Mouse (Mus musculus) NIH3T3 (cell line): Measurements from ENCODE around the gene Ranbp1.
"Not testable (repeated sequence)": the region's sequence is repeated elsewhere in the genome, so short reads cannot be mapped to it uniquely, and the experiment has no call there.

Source experiments
- DNase-seq: peaks from one replicate; pipeline ENCODE4 v3.0.0-alpha.2; 2012; ENCODE audit warnings: low read depth

Gene Ranbp1

GRCm38 (mm10) chr16:18248433-18249363 is at the start of gene Ranbp1, which contains the start of gene Trmt2a:
Gene Ranbp1 (minus strand): TSS chr16:18248732.
Gene Trmt2a (plus strand): TSS chr16:18248679.
- peak; percentile 100 for DNase-seq

DNA sequence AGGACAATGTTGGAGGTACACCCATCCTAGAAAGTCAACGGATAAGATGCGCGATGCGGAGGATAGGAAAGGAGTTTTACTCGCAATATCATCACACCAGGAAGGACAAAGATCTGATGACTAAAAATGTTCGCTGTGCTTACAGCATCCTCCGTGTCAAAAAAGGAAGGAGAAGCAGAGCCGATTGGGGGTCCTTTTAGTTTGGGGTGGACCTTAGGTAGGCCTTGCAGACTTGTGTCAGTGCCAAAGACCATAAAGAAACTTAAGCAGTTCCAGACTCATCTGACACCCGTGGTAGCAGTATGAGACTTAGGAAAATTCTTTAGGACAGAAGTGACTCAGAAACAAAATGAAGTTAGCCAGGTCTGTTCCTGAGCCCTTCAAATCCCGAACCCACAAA is 41.1 kb upstream of the Ranbp1 start:
- not testable (repeated sequence) for DNase-seq

DNA sequence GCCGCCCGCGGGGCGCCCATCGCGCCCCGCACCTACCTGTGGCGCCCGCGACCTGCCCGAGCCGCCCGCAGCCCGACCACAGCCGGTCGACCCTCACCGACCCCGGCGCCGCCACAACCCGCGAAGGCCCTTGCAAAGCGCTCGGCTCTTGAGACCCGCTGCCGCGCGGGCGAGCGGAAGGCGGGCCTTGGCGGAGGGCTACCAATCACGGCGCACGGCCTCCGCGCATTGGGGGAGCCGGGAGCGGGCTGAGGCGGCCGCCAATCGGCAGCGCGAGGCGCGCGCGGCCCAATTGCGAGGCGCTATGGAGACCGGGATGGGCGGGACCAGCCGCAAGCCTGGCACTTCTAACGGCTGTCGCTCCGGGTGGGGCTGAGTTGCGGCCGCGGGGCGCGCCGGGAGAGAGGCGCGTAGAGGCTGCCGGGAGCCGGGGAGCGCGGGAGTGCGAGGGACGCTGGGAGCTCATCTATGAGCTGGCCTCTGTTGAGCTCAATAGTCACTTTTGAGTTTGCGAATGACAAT is 40.6 kb upstream of the Ranbp1 start, which contains the start of gene Dgcr8:
Gene Dgcr8, minus strand, starts transcription at position 180 of the 522 bp plus-strand sequence.
- DNase-seq: peak; percentile 99

GRCm38 (mm10) chr16:18288581-18289061 is 40.1 kb upstream of the Ranbp1 start:
- no peak for DNase-seq

GRCm38 (mm10) chr16:18288166-18288565 is 39.6 kb upstream of the Ranbp1 start:
- peak; percentile 51 for DNase-seq

- DNase-seq: no peak
These were observed 26.6 kb upstream of the Ranbp1 start for GRCm38 (mm10) chr16:18275166-18275565.

- DNase-seq: peak; percentile 48
These were observed 19.6 kb upstream of the Ranbp1 start for GRCm38 (mm10) chr16:18268182-18268581.

GRCm38 (mm10) chr16:18265024-18265423 is 16.5 kb upstream of the Ranbp1 start:
- no peak for DNase-seq

GRCm38 (mm10) chr16:18258221-18258620 is 9.7 kb upstream of the Ranbp1 start, which contains the start of gene Gm49776:
Gene Gm49776 (minus strand): TSS chr16:18258321.
- no peak for DNase-seq

DNA sequence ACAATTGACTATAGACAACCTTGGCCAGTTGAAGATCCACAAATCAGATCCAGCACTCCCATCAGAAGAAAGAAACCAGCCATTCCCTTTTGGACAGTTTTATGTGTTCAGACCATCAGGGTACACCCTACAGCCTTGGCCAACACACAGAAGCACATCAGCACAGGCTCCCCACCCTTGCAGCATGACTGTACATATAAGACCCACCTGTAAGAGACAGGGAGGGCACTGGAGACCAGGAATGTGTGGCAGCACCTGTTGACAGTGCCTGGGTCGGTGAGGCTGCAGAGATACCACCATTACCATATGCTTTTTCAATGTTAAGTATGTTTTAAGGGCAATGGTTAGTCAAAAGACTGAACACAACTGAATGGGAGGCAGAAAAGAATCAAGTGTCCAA is 5.3 kb upstream of the Ranbp1 start:
- no peak for DNase-seq

DNA sequence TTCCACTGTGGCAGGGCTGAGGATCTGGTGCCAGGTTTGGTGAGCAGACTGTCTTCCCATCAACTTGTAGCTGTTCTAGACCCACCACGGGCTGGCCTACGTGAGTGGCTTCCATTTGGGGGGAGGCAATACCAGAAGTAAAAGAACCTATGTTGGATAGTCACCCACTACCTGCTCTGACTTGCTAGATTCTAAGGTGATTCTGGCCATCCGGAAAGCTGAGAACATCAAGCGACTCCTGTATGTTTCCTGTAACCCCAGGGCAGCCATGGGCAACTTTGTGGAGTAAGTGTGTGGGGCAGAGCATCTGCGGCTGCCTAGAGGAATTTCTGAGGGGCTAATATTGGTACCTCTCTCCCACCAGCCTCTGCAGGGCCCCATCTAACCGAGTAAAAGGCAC is 4.2 kb upstream of the Ranbp1 start:
- no peak for DNase-seq

GRCm38 (mm10) chr16:18250828-18251790 is 2.6 kb upstream of the Ranbp1 start:
- no peak for DNase-seq

DNA sequence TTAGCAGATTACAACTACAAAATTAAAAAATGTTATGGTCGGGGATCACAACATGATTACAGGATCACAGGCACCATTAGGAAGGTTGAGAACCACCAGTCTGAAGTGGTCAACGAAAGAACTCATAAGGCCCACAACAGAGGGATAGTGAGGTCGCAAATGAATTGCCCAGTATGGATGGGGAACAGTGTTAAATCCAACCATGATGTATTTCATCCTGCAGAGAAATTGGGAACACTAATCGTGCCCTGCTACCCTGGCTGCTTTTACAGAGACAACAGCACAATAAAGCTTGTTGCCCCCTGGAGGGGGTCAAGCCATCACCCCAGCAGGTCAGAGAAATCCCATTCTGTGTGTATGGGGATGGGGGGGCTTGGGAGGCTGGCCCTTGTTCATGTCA is 1.7 kb upstream of the Ranbp1 start:
- DNase-seq: no peak

DNA sequence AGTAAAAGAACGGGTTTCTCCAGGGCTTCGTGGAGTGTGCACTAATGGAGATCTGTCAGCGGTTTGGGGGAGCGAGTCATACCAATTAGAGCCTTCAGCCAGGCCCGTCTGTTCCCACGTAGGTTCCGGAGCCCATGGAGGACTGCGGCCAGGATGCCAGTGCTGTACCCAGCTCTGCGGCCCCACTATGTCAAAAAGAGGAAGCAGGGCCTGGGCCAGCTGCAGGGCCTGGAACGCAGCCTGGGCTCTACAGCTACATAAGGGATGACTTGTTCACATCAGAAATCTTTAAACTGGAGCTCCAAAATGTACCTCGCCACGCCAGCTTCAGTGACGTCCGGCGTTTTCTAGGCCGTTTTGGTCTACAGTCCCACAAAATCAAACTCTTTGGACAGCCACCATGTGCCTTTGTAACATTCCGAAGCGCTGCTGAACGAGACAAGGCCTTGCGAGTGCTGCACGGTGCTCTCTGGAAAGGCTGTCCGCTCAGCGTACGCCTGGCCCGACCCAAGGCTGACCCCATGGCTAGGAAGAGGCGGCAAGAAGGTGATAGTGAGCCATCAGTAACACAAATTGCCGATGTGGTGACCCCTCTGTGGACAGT is 934 bp upstream of the Ranbp1 start:
- peak; percentile 56 for DNase-seq

GRCm38 (mm10) chr16:18247521-18248399 is 772 bp downstream of the Ranbp1 start:
- peak; percentile 43 for DNase-seq

DNA sequence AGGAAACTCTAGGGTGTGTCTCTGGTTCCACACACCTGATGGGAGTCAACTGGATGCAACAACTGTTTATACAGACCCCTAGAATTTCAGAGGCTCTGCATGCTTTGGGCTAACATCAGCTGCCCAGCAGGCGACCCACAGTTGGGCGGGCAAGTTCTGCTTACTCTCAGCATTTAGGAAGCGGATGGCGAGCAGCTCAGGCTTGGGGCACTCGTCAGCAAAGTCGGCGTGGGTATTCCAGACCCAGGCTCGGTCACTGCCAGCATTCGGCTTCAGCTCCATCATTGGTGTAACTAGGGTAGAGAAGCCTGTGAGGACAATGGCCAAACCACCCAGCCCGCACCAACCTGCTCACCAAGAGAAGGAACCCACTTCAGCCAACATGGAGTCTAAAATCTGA is 7.0 kb downstream of the Ranbp1 start:
- no peak for DNase-seq

DNA sequence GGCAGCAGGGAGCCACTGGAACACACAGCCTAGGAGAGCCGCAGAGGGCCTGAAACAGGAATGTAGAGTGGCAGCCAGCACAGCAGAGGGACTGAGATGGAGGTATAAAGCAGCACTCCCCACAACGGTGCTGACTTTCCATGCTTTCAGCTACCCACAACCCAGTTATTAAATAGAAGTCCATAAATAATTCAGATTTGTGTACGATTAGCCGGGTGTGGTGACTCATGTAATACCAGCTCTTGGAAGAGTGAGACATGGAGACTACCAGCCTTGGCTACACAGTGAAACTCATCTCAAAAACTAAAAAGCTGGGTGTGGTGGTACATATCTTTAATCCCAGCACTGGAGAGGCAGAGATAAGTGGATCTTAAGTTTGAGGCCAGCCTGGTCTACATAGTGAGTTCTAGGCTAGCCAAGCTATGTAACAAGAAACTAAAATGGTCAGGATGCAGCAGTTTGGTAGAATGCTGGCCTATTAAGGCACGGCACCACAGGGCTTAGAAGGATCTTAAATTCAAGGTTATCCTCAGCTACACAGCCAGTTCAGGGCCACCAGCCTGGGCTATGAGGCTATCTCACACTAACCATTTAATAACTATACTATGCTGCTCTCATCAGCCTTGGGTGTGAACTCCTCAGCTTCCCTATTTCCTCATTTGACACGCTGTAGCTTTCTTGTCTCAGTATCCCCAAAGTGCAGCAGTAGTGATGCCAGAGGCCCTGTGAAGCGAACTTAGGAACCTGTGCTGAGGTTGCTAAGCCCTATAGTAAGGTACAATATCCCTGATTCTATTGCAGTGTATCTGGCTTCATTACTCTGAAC is 11.6 kb downstream of the Ranbp1 start:
- DNase-seq: peak; percentile 52

DNA sequence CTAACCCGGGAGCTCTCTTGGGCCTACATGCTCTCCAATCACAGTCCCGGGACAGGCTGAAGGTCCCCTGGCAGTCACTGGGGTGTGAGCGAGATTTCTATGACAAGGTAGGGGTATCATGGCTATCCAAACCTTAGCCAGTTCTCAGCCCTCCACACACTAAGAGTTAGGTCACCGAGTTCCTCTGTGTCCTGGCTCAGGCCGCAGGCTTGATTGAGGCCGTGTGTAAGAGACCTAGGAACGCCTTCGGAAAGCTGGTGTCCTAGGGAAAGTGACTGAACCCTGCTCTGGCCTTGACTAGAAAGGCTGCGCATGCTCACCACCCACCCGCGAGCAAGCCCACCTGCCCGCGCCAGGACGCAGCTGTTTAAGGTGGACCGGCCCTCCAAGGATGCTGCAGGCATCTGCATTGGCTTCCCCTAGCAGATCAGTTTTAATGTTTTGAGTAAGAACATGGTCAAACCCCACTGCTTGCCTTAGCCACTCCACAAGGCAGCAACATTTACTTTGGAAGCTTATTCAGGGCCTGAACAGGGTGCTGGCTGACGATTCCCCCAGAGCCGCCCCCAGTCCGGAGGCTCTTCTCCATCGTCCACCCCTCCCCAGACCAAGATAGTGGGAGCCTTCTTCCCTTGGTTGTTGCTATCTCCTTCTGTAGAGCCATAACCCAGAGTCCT is 13.0 kb downstream of the Ranbp1 start:
- peak; percentile 64 for DNase-seq
